In the genomic region with DNA sequence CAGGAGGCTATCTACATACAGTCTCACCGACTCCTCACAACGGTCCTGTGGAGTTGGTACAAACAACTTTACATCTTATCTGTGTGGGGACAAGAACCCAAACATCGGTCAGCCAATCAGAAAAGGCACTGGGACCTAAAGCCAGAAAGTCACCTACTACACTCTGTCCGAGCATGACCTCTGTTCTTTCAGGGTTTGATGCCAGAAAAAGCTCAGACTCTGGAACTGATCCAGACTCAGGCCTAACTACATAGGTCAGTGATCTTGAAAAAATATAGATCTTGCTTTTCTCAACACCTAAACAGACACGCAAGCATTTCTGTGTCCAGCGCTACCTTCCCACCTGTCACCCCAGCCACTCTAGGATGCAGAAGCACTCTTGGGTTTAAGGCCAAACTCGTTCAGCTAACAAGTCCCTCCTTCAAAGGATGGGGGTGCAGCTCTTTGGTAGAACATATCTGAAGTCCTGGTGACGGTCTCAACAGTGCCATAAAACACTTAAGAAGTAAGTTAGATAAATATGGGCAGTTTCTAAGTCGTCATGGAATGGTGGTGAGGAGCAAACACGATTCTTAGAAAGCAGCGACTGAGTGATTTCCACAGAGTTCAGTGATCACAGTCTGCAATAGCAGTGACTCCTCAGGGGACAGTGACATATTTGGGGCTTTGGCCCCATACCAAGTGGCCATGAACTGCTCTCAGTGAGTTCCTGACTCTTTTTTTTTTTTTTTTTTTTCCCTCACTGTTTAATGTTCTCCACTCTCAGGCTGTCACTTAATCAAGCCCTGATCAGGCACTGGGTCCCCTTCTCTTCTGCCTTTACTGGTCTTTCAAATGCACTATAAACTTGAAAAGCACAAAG, we compare ENCODE assay signal across 18 mouse cellular contexts.
DNase-seq lines count a peak whose midpoint lies in the region; ATAC-seq lines count a peak whose summit lies in the region.
"Had no signal": no experiment of that assay in that cellular context is flagged by ENCODE, and none has a peak within 500 bp of the region (broad histone marks: within the 10 kb centered on the region; RNA-seq: fewer than 3 reads in every experiment).

No protein-coding gene starts in this region.

- ATAC-seq in heart, embryonic 11.5 days (replicated peaks; ENCODE audit: insufficient number of reproducible peaks, low FRiP score, low TSS enrichment), result no peak
- ATAC-seq in liver, embryonic 15.5 days (ENCODE audit: insufficient read depth), result peak; percentile 61; the same call in 1 of the 2 replicates
- no peak for ATAC-seq in liver, embryonic 12.5 days
- ATAC-seq in hindbrain, embryonic 12.5 days (ENCODE audit: low FRiP score), result no peak
- ATAC-seq: forebrain, embryonic 15.5 days; Patski had no signal

- H3K4me2 ChIP-seq in heart, embryonic 11.5 days, result no peak overlapping the region
- H3K4me2 ChIP-seq in liver, embryonic 15.5 days, result no peak overlapping the region
- H3K4me2 ChIP-seq in liver, embryonic 12.5 days, result no peak overlapping the region
- no peak overlapping the region for H3K4me2 ChIP-seq in hindbrain, embryonic 12.5 days (replicated peaks)
- H3K4me2 ChIP-seq: forebrain, embryonic 15.5 days; limb, embryonic 13.5 days; midbrain, embryonic 15.5 days had no signal

- peak; percentile 89 for DNase-seq in heart, adult 11 months
- DNase-seq in adrenal gland, postnatal 10 days, result peak; percentile 80
- DNase-seq in kidney, postnatal 36 days, result peak; percentile 46 to 66
- DNase-seq in gastrocnemius, postnatal 14 days, result no peak
- DNase-seq: cerebellum, postnatal 14 days; spleen, adult 18-20 months; thymus, postnatal 25 days had no signal

- H3K4me3 ChIP-seq in heart, embryonic 11.5 days (ENCODE audit: low read depth, low read length), result no peak overlapping the region
- no peak overlapping the region for H3K4me3 ChIP-seq in liver, embryonic 15.5 days (replicated peaks)
- no peak overlapping the region for H3K4me3 ChIP-seq in liver, embryonic 12.5 days
- no peak overlapping the region for H3K4me3 ChIP-seq in hindbrain, embryonic 12.5 days
- H3K4me3 ChIP-seq: embryonic facial prominence, embryonic 10.5 days; erythroblast, embryonic 14.5 days; forebrain, embryonic 15.5 days; layer of hippocampus, adult 2 months; limb, embryonic 13.5 days; midbrain, embryonic 15.5 days had no signal

- H3K36me3 ChIP-seq in heart, embryonic 11.5 days (ENCODE audit: control insufficient read depth, insufficient read depth, low read length), result no peaks in the 10 kb centered on the region
- no peaks in the 10 kb centered on the region for H3K36me3 ChIP-seq in liver, embryonic 15.5 days (replicated peaks)
- no peaks in the 10 kb centered on the region for H3K36me3 ChIP-seq in liver, embryonic 12.5 days
- H3K36me3 ChIP-seq in hindbrain, embryonic 12.5 days, result no peaks in the 10 kb centered on the region
- H3K36me3 ChIP-seq: embryonic facial prominence, embryonic 10.5 days; forebrain, embryonic 15.5 days; limb, embryonic 13.5 days; midbrain, embryonic 15.5 days had no signal

- no peak overlapping the region for H3K9ac ChIP-seq in heart, embryonic 11.5 days (ENCODE audit: low read depth, low read length)
- no peak overlapping the region for H3K9ac ChIP-seq in liver, embryonic 15.5 days
- no peak overlapping the region for H3K9ac ChIP-seq in liver, embryonic 12.5 days
- no peak overlapping the region for H3K9ac ChIP-seq in hindbrain, embryonic 12.5 days
- H3K9ac ChIP-seq: forebrain, embryonic 15.5 days; limb, embryonic 13.5 days; midbrain, embryonic 15.5 days had no signal

- intact Hi-C loops in gastrocnemius, postnatal 14 days (cut with DNase I; ENCODE audit: low total_unique reads), result no loop called here

- 51% methylated on average over 11 of the region's 11 CpGs for WGBS in heart, embryonic 11.5 days (ENCODE audit: insufficient replicate concordance)
- WGBS in liver, embryonic 15.5 days (ENCODE audit: insufficient replicate concordance), result 51% methylated on average over 11 of the region's 11 CpGs
- 52% methylated on average over 11 of the region's 11 CpGs for WGBS in liver, embryonic 12.5 days (ENCODE audit: insufficient replicate concordance)
- WGBS in hindbrain, embryonic 12.5 days, result 83% methylated on average over 11 of the region's 11 CpGs

- H3K27ac ChIP-seq in heart, embryonic 11.5 days (ENCODE audit: low read depth, low read length), result no peak overlapping the region
- no peak overlapping the region for H3K27ac ChIP-seq in liver, embryonic 15.5 days (replicated peaks)
- H3K27ac ChIP-seq in liver, embryonic 12.5 days, result no peak overlapping the region
- no peak overlapping the region for H3K27ac ChIP-seq in hindbrain, embryonic 12.5 days
- H3K27ac ChIP-seq: embryonic facial prominence, embryonic 10.5 days; forebrain, embryonic 15.5 days; layer of hippocampus, adult 2 months; limb, embryonic 13.5 days; midbrain, embryonic 15.5 days had no signal

- no peaks in the 10 kb centered on the region for H3K27me3 ChIP-seq in heart, embryonic 11.5 days (ENCODE audit: control insufficient read depth, insufficient read depth, low read length)
- H3K27me3 ChIP-seq in liver, embryonic 15.5 days, result no peaks in the 10 kb centered on the region
- no peaks in the 10 kb centered on the region for H3K27me3 ChIP-seq in liver, embryonic 12.5 days (replicated peaks)
- no peaks in the 10 kb centered on the region for H3K27me3 ChIP-seq in hindbrain, embryonic 12.5 days
- H3K27me3 ChIP-seq: forebrain, embryonic 15.5 days; limb, embryonic 13.5 days; midbrain, embryonic 15.5 days; Patski had no signal

- no peaks in the 10 kb centered on the region for H3K9me3 ChIP-seq in heart, embryonic 11.5 days (replicated peaks; ENCODE audit: control insufficient read depth, low read length)
- H3K9me3 ChIP-seq in liver, embryonic 15.5 days (replicated peaks), result no peaks in the 10 kb centered on the region
- no peaks in the 10 kb centered on the region for H3K9me3 ChIP-seq in liver, embryonic 12.5 days (replicated peaks)
- H3K9me3 ChIP-seq in hindbrain, embryonic 12.5 days (replicated peaks), result no peaks in the 10 kb centered on the region
- H3K9me3 ChIP-seq: embryonic facial prominence, embryonic 10.5 days; forebrain, embryonic 15.5 days; limb, embryonic 13.5 days; midbrain, embryonic 15.5 days had no signal

- peaks cover 29% of the 10 kb centered on the region for H3K4me1 ChIP-seq in heart, embryonic 11.5 days (ENCODE audit: control insufficient read depth, insufficient read depth, low read length)
- no peaks in the 10 kb centered on the region; the same call in 1 of the 2 replicates for H3K4me1 ChIP-seq in liver, embryonic 15.5 days (replicated peaks)
- H3K4me1 ChIP-seq in liver, embryonic 12.5 days, result peaks cover 12% of the 10 kb centered on the region
- peaks cover 35% of the 10 kb centered on the region for H3K4me1 ChIP-seq in hindbrain, embryonic 12.5 days
